Mouse (Mus musculus) urinary bladder, adult 2 months (tissue): ENCODE results near the gene Rarg. TPM values are rescaled to one million over a fixed set of nuclear protein-coding genes. Genes with fewer than 3 reads are reported as not detected.
"Not testable (repeated sequence)": the region's sequence is repeated elsewhere in the genome, so short reads cannot be mapped to it uniquely, and the experiment has no call there.

Source experiments
- DNase-seq: peaks from one replicate; pipeline ENCODE4 v3.0.0; 2022; ENCODE audit warnings: low spot score
- polyA plus RNA-seq: library from polyadenylated mRNA; depleted of rRNA; stranded (reverse); fragments of >200 nt; gene quantifications from 2 replicates; pipeline ENCODE4 v1.2.3, GENCODE M21; 2012

The Rarg gene
- polyA plus RNA-seq, 1 experiment = 72.2 TPM

GRCm38 (mm10) chr15:102238543-102239259 lies 18.6 kb downstream of the Rarg start:
- no peak for DNase-seq

GRCm38 (mm10) chr15:102235371-102236027 lies 21.8 kb downstream of the Rarg start:
- no peak for DNase-seq

DNA sequence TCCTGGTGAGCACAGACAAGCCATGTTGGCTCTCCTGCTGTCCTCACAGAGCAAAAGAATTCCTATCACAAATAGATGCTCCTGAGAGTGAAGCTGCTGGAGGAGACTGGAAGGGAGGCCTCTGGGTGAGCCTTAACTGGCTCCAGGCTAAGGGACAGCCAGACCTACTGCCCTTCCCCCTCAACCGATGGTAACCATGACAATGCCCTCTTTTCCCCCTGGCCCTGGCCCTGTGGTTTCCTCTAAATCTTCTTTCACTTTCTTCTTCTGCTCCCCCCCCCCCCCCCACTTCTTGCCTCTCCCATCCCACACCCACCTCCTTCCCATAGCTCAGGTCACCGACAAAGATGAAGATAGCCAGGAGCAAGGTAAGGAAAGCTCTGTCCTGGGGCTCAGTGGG lies 23.4 kb downstream of the Rarg start:
- no peak for DNase-seq

DNA sequence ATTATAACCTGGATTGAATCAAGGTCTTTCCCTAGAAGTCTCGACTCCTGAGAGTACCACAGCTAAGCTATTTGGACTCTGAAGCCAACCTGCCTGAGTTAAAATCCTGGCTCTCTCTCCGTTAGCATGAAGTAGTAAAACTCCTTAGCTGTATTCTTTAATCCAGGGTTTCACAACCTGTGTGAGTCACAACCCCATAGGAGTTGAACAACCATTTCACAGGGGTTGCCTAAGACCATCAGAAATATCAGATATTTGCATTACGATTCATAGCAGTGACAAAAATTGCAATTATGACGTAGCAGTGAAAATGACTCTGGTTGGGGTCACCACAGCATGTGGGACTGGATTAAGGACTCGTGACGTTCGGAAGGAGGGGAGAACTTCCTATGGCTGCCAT lies 24.6 kb downstream of the Rarg start:
- DNase-seq = no peak

GRCm38 (mm10) chr15:102231748-102232147 lies 25.6 kb downstream of the Rarg start, which contains the start of gene Itgb7:
Gene Itgb7, minus strand, starts transcription at chr15:102231944.
- DNase-seq = no peak

- no peak for DNase-seq
Measured at GRCm38 (mm10) chr15:102230408-102231321, 26.7 kb downstream of the Rarg start.

GRCm38 (mm10) chr15:102225619-102226018 lies 31.7 kb downstream of the Rarg start:
- DNase-seq = not testable (repeated sequence)

DNA sequence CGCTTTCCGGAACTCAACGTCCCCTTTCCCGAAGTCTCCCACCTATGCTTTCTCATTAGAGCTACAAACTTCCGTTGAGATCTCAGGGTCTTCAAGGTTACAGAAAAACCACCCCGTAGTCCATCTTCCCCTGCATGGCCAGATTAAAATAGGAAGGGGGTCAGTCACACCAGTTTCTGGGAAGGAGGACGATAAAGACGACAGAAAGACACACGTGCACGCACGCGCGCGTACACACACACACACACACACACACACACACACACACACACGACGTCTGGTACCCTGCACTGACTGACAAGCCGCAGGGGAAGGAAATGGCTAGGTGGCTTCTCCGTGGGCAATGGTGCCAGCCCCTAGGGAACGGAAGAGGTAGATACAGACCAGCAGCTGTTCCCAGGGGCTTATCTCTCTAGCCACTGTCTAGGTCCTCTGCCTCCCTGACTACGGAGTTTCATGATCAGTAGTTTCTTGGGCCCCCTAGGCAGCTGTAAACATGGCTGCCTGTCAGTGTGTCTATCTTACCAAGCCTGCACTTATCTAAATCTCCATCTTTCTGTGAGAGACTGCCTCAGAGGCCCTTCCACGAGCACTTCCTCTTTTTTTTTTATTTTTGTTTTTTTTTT lies 32.2 kb downstream of the Rarg start:
- DNase-seq = no peak

- peak; percentile 78 for DNase-seq
Measured at GRCm38 (mm10) chr15:102224186-102224991, 32.9 kb downstream of the Rarg start.

DNA sequence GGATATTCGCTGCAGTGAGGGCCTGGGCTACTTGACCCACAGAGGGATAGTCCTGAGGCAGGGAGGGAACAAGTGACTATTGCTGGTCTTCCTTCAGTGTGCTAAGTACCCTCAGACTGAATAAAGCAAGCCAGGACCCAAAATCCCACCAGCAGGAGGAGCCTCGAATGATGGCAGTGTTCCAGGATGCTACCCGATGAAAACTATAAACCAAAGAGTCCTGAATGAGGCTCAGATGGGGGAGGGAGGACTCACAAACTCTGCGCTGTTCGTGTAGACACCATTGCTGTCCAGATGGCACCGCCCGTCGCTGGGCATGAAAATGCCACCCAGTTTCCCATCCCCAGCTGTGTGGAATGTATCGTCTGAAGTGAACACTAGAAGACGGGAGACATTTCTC lies 34.9 kb downstream of the Rarg start:
- DNase-seq = no peak

DNA sequence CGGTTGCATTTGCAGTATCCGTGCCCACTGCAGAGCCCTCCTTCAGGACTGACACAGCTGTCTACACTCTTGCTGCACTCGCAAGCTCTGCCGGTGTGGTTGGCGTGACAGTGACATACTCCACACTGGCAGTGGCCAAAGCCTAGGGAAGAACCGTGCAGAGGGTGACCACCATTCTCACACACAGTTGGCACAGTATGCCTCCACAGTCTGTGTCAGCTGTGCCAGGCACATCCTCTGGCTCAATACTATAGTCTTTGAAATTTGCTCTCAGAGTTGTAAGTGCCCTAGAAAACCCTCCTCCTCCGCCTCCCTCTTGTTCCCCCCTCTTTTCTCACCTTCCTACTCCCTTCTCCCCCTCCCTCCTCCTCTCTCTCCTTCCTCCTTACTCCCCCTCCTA lies 40.0 kb downstream of the Rarg start:
- no peak for DNase-seq

GRCm38 (mm10) chr15:102216459-102217228 lies 40.7 kb downstream of the Rarg start:
- no peak for DNase-seq

DNA sequence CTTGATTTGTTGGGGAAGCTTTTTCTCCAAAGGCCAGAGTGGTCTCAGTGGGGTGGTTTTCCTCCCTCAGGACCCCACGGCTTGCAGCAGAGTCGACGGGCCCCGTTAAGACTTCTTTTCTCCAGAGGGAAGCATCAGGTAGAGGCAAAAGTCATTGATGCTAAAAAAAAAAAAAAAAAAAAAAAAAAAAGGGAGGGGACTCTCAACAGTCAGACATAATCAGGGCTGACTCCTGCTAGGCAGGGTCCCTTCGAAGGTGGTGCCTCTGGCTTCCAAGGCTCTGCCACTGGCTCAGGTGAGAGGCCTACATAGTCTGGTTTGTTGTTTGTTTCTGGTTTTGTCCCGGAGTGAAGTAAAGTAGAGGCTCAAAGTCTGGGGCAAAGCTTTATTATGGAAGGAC lies 41.7 kb downstream of the Rarg start:
- DNase-seq = no peak

GRCm38 (mm10) chr15:102214132-102214531 lies 43.2 kb downstream of the Rarg start:
- no peak for DNase-seq

GRCm38 (mm10) chr15:102211895-102212294 lies 45.4 kb downstream of the Rarg start:
- DNase-seq = no peak

DNA sequence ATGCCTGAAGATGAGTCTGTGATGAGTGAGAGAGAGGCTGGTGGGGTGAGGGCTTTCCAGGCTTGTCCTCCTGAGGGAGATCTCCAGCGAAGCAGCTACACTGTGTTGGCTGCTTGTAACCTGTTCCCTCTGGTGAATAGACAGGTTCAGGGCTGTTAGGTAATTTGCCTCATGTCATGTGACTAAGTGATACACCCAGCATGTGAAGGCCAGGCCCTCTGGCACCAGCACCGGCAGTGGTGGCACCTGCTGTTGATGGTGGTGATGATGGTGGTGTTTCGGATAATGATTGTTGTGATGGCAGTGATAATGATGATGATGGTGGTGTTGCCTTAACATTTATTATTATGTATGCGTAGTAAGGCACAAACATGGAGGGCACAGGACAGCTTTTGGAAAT lies 46.5 kb downstream of the Rarg start:
- no peak for DNase-seq

GRCm38 (mm10) chr15:102209114-102209513 lies 48.2 kb downstream of the Rarg start:
- DNase-seq = no peak

DNA sequence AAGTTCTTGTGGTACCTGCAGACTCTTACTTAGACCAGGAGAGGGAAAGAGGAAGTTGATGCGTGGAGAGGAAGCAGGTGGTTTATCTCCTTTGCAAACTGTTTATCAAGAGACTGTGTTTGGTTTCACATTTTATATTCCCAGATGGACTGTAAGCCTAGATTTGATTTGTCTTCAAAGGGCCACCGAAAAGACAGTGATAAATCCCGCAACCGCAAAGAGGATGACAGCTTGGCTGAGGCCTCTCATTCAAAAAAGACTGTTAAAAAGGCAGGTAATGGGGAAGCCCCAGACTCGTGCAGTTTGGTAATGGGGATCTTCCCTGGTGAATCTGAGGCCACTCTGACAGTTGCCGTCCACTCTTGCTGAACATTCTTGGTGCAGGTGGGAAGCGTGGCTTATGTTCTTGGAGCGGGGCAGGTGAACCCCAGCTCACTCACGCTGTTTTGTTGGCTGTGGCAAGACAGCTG lies 49.2 kb downstream of the Rarg start:
- no peak for DNase-seq

GRCm38 (mm10) chr15:102207351-102207750 lies 50.0 kb downstream of the Rarg start:
- DNase-seq = no peak

DNA sequence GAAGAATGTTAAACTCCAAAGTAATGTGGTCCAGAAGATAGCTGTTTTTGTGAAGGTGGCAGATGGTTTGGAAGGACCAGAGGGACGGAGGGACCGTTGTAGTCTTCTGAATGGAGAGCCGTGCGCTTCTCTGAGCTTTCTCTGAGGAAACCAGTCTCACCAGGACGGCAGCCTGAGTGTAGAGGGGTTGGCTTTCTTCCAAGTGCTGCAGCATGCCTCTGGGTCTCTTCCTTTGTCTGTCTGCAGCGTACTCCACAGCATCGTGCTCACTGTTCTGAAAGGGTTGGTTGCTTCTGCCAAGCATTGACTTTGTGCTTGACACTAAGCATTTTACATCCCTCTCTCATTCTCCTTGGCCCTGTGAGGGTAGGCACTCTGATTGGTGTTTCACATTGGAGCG lies 51.5 kb downstream of the Rarg start:
- DNase-seq = no peak
